Mouse (Mus musculus) brain, embryonic 14.5 days (tissue): ENCODE results near the gene Jam2.

Experiments
- CTCF ChIP-seq: fragments of 200-500 bp; IDR thresholded peaks from 2 replicates; pipeline ENCODE4 v1.5.1; 2012; ENCODE audit warnings: inconsistent platforms, mild to moderate bottlenecking, moderate library complexity, borderline replicate concordance; ENCODE audit not compliant: insufficient read depth, insufficient read length; ENCODE audit errors: extremely low read depth
- POLR2A ChIP-seq: fragments of 200-500 bp; IDR thresholded peaks from 2 replicates; pipeline ENCODE4 v1.6.1; 2012; ENCODE audit warnings: mild to moderate bottlenecking, inconsistent platforms, borderline replicate concordance; ENCODE audit not compliant: poor library complexity, insufficient read depth, insufficient read length, severe bottlenecking; ENCODE audit errors: extremely low read depth

DNA sequence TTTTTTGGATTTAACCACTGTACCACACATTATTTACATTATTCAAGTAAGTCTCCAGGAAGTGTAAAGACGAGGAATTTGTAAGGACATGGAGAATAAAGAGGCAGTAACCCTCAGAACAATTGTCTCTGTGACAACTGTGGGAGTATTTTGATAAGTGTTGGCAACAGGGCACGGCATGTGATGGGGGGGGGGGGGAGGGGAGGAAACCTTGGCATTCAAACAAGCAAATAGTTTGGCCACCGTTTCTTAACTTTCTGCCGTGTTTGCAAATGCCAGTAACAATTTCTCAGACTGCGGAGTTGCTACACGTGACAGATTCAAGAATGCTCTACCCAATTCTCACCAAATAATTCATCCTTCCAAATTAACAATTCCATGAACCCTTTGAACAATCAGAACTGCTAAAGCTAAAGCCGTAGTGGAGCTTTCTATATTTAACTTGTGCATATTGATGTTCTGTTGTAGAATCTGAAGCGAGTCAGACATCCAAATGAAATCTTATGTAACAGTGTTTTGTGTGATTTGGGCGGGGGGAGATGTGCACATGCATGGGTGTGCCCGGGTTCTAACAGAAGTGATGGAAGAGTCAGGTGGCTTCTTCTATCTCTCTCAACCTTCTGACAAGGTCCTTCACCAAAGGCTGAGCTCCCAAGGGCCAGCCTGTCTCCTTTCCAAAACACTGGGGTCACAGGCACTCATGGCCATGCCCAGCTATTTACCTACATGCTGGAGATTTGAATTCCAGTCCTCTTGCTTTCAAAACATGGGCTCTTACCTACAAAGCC is 29.0 kb upstream of the Jam2 start:
- TF ChIP-seq POLR2A (no peak), CTCF (no peak)
